Mouse (Mus musculus) central nervous system, embryonic 18 days (tissue): Measurements from ENCODE around the gene Phox2a. TPM values are rescaled to one million over a fixed set of nuclear protein-coding genes. Genes with fewer than 3 reads are reported as not detected.

Experiments used
- polyA plus RNA-seq: library from polyadenylated mRNA; depleted of rRNA; stranded (reverse); fragments of >200 nt; gene quantifications from 2 replicates; pipeline ENCODE4 v1.2.3, GENCODE M21; 2012; rRNA removed

Phox2a gene
- 0.19 and 0.47 TPM in 2 replicates for polyA plus RNA-seq

DNA sequence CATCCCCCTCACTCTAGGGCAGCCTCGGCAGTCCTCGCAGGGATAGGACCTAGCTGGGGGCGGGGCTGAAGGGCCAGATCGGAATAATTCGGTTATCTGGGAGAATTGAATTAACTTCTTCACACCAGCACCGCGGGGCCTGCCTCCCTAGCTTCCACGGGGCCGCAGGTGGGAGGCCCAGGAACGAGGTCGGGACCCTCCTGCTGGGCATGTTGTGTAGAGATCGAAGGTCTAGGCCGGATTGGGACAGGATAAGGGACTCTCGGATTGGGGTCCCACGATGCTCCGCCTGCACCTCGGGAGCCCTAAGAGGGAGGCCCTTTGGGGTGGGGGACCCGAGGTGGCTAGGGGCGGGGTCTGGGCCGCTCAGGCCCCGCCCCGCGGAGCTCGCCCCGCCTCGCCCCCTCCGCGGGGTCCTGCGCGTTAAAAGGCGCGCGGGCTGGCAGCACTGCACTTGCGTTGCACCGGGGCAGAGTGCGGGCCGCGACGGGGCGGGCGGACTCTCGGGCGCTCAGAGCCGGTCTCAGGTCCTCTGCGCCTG is at the start of gene Phox2a:
Phox2a (plus strand) TSS at position 453 of the 541 bp plus-strand sequence.

DNA sequence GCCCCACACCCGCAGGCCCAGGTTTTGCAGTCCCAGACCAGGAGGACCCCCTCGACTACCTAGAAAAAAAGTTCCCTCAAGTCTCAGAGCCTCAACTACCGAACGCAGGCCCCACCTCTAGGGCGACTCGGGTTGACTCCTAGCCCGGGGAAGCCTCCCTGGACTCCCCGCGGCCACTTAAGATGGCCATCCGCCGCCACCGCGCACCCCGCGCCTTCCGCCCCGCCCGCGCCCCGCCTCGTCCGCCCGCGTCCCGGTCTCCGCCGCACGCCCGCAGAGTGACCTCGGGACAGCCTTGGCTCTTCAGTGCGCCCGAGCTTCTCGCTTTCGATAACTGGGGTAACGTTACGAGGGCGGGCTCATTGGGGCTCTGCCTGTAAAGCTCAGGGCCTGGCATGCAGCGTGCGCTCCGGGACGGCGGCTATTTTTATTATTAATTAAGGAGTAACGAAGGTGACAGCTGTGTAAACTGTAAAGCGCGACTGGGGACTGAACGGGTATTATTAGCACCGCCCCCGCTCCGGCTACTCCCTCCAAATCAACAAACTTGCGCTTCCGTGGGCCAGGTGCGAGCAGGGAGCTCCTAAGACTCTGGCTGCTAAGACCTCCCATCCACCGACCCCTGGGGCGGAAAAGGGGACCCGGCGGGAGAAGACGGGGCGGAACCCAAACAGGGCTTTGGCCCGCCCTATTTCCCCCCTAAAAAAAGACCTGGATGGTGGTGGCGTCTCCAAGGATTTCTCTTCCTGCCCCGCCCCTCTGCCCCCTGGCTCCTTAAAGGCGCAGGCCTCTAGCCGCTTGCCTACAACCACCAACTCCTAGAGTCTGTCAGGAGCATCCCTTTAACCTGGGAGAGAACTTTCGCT is 19.7 kb downstream of the Phox2a start, which contains the start of gene Inppl1:
Inppl1 (minus strand) TSS at position 624 of the 866 bp plus-strand sequence.

DNA sequence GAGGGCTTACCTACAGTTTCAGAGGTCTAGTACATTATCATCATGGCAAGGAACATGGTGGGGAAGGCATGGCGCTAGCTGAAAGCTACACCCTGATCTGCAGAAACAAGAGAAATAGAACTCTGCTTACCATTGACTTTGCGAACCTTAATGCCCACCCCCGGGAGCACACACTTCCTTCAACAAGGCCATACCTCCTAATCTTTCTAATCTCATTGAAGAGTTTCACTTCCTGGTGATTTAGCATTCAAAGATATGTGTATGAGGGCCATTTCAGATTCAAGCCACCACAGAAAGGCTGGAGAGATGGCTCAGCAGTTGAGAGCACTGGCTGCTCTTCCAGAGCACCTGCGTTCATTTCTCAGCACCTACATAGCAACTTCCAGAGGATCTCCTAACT is 39.0 kb downstream of the Phox2a start, which contains the start of gene Folr2:
Folr2 (minus strand) TSS at position 101 of the 400 bp plus-strand sequence.

DNA sequence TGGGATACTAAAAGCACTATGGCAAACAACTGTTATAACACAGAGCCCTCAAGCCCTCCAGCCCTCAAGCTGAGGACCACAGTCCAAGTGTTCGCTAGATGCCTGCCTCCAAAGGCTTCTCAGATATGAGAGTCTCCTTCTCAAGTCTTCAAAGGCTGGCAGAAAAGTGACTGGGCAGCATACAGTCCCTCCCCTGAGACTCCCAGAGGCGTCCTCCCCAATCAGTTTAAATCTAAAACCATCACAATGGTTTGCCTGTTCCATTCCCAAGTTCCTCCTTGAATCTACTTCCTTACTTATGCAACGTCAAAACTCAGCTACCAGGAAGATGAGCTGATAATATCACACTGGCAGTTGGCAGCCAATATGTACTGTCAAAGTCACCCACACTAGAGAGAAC is 45.3 kb downstream of the Phox2a start, which contains the start of gene Anapc15:
Anapc15 (plus strand) TSS at position 301 of the 400 bp plus-strand sequence.

DNA sequence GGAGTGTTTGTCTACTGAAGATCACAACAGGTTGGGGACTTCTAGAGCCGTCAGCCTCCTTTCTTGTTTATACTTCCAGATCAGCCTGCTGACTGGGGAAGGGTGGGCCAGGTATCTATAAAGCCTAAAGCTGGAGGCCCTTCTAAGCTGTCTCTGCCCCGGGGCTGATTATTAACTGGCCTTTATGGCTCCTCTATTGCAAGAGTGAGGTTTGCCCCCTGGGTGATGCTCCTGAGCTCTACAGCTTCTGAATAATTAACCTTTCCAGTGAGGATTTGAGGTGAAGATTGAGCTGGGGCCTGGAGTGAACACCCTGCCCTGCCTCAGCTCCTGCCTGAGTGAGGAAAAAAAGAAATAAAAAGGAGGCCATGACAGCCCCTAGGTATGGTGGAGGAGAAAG is 52.5 kb downstream of the Phox2a start, which contains the start of gene Folr1:
Folr1 (minus strand) TSS at position 160 of the 400 bp plus-strand sequence.

Other genes starting within 250 kb of the Phox2a start
- not detected in 2 replicates for gene Art2b, start 232.7 kb upstream of the Phox2a start, polyA plus RNA-seq
- gene Clpb, start 154.7 kb upstream of the Phox2a start, polyA plus RNA-seq, result 24.4 and 27.1 TPM in 2 replicates
- 16.0 and 17.4 TPM in 2 replicates for gene Inppl1, start 19.9 kb downstream of the Phox2a start, polyA plus RNA-seq
- 2.7 and 3.4 TPM in 2 replicates for gene Folr2, start 38.9 kb downstream of the Phox2a start, polyA plus RNA-seq
- gene Anapc15, start 45.4 kb downstream of the Phox2a start, polyA plus RNA-seq, result 85.9 and 93.3 TPM in 2 replicates
- 6.3 and 19.2 TPM in 2 replicates for gene Folr1, start 52.5 kb downstream of the Phox2a start, polyA plus RNA-seq
- 165 and 168 TPM in 2 replicates for gene Lamtor1, start 87.6 kb downstream of the Phox2a start, polyA plus RNA-seq
- gene Tomt, start 88.0 kb downstream of the Phox2a start, polyA plus RNA-seq, result 0.34 and 0.36 TPM in 2 replicates
- gene Lrrc51, start 115.6 kb downstream of the Phox2a start, polyA plus RNA-seq, result 8.7 and 11.0 TPM in 2 replicates
- 53.4 and 61.3 TPM in 2 replicates for gene Numa1, start 115.8 kb downstream of the Phox2a start, polyA plus RNA-seq
- gene Il18bp, start 200.4 kb downstream of the Phox2a start, polyA plus RNA-seq, result 17.2 and 19.3 TPM in 2 replicates
- gene Rnf121, start 247.2 kb downstream of the Phox2a start, polyA plus RNA-seq, result 85.9 and 92.3 TPM in 2 replicates
- gene Xndc1, start 247.2 kb downstream of the Phox2a start, polyA plus RNA-seq, result 51.7 and 54.6 TPM in 2 replicates
- 4.0 and 4.4 TPM in 2 replicates for gene Xntrpc, start 247.4 kb downstream of the Phox2a start, polyA plus RNA-seq